Mouse (Mus musculus) E14TG2a.4 (cell line): ENCODE measurements around the gene Gpr137.

Source experiments
- CTCF ChIP-seq: conservative IDR thresholded peaks from 2 replicates; pipeline ENCODE4 v1.5.1; 2014; ENCODE audit warnings: low read length
- POU5F1 ChIP-seq: IDR thresholded peaks from 2 replicates; pipeline ENCODE4 v1.6.1; 2014; ENCODE audit warnings: low read length, borderline replicate concordance

DNA sequence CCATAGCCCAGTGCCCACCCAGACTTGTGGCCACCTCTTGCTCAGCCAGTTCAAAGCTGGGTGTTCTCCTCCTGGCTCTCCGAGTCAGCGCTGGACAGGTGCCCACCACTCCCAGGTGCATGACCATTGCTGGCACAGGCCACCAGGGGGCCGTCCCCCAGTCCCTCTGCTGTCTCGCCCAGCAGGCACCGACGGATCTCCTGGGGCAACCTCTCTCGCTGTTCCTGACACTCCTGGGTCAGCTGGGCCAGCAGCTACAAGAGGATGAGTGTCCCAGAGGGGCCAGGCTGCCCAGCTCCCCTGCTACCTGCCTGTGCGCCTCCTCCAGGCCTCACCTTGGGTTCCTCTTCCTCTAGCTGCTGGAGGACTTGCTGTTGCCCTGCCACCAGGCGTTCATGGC is 11.8 kb upstream of the Gpr137 start:
- TF ChIP-seq CTCF = peak; percentile 30; the same call in 1 of the 2 replicates
- no peak for TF ChIP-seq POU5F1
